Mouse (Mus musculus) cortical plate, adult 2 months (tissue): ENCODE results near the gene Tmem26. TPM values are rescaled to one million over a fixed set of nuclear protein-coding genes. Genes with fewer than 3 reads are reported as not detected.
"Not testable (repeated sequence)": the region's sequence is repeated elsewhere in the genome, so short reads cannot be mapped to it uniquely, and the experiment has no call there.

Experiments
- H3K27ac ChIP-seq: fragments of 200-500 bp; 2 replicates; pipeline ENCODE4 v1.5.1; 2012; ENCODE audit warnings: low read length, control low read depth, inconsistent platforms; ENCODE audit not compliant: insufficient read depth
- H3K4me1 ChIP-seq: fragments of 200-500 bp; 2 replicates; pipeline ENCODE4 v1.6.1; 2011; ENCODE audit warnings: low read length; ENCODE audit not compliant: control insufficient read depth, insufficient read depth
- H3K4me3 ChIP-seq: fragments of 200-500 bp; 2 replicates; pipeline ENCODE4 v1.5.1; 2011; ENCODE audit warnings: mild to moderate bottlenecking, low read length, control low read depth; ENCODE audit not compliant: insufficient read depth
- CTCF ChIP-seq: fragments of 200-500 bp; IDR thresholded peaks from 2 replicates; pipeline ENCODE4 v1.5.1; 2011; ENCODE audit warnings: mild to moderate bottlenecking, control low read depth, low read length; ENCODE audit not compliant: insufficient read depth; ENCODE audit errors: extremely low read depth
- POLR2A ChIP-seq: fragments of 200-500 bp; IDR thresholded peaks from 2 replicates; pipeline ENCODE4 v1.6.1; 2011; ENCODE audit warnings: mild to moderate bottlenecking, low read length, control low read depth; ENCODE audit not compliant: insufficient read depth; ENCODE audit errors: extremely low read depth
- polyA plus RNA-seq: library from polyadenylated mRNA; depleted of rRNA; stranded (reverse); fragments of >200 nt; gene quantifications from 2 replicates; pipeline ENCODE4 v1.2.3, GENCODE M21; 2012

Gene Tmem26
- polyA plus RNA-seq, 1 experiment, result 0.02 TPM

GRCm38 (mm10) chr10:68712926-68713325 is 10.5 kb upstream of the Tmem26 start:
- H3K4me3 ChIP-seq, result no peak overlapping the region
- no peaks in the 10 kb centered on the region for H3K4me1 ChIP-seq
- H3K27ac ChIP-seq, result no peak overlapping the region
- no peak for TF ChIP-seq CTCF
- no peak for TF ChIP-seq POLR2A

- TF ChIP-seq CTCF (no peak), POLR2A (no peak)
- H3K4me1 ChIP-seq, result no peaks in the 10 kb centered on the region
- H3K4me3 ChIP-seq, result no peak overlapping the region
- H3K27ac ChIP-seq, result no peak overlapping the region
Observed at GRCm38 (mm10) chr10:68714302-68714701, 9.1 kb upstream of the Tmem26 start.

DNA sequence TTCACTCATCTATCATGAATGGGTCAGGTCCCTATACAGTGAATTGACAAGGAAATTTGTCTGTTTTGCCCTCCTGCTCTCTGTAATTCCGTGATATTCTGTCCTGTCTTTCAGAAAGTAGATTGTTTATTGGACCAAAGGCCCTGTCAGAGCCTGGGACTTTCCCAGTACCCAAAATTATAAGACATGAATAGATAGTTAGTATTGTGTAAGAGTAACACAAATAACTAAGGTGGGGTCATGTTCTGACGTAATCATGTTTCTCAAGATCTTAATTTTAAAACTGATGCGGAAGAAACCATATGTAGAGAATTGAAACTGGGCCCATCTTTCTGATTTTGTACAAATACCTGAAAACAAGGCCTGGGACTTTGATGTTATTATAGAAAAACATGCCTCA is 8.1 kb upstream of the Tmem26 start:
- H3K27ac ChIP-seq, result no peak overlapping the region
- no peak for TF ChIP-seq CTCF
- TF ChIP-seq POLR2A, result no peak
- no peak overlapping the region for H3K4me3 ChIP-seq
- H3K4me1 ChIP-seq, result no peaks in the 10 kb centered on the region

DNA sequence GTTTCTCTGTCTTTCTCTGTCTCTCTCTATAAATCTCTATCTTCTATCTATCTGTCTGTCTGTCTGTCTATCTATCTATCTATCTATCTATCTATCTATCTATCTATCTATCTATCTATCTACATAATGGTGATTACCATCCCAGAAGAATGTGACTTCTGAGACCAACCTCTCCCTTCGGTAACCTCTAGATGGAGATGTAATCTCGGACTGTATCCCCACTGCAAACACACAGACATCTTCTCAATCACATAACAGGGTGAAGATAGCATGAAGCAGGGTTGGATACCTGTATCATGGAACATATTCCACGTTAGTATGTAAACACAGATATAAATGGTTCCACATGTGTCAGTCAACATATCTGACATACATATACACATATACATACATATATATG is 5.1 kb upstream of the Tmem26 start:
- Histone ChIP-seq H3K4me3 (no peak overlapping the region), H3K27ac (no peak overlapping the region), H3K4me1 (no peaks in the 10 kb centered on the region)
- TF ChIP-seq POLR2A (no peak), CTCF (no peak)

- H3K27ac ChIP-seq, result no peak overlapping the region
- TF ChIP-seq POLR2A, result no peak
- no peak for TF ChIP-seq CTCF
- H3K4me3 ChIP-seq, result no peak overlapping the region
- H3K4me1 ChIP-seq, result no peaks in the 10 kb centered on the region
Observed at GRCm38 (mm10) chr10:68720887-68721400, 2.5 kb upstream of the Tmem26 start.

- H3K4me3 ChIP-seq, result no peak overlapping the region
- no peaks in the 10 kb centered on the region for H3K4me1 ChIP-seq
- no peak for TF ChIP-seq POLR2A
- no peak for TF ChIP-seq CTCF
- no peak overlapping the region for H3K27ac ChIP-seq
Observed at GRCm38 (mm10) chr10:68723015-68723414, 431 bp upstream of the Tmem26 start.

- Histone ChIP-seq H3K4me1 (no peaks in the 10 kb centered on the region), H3K4me3 (peak overlapping the region; percentile 9; the same call in 1 of the 2 replicates), H3K27ac (no peak overlapping the region)
- no peak for TF ChIP-seq CTCF
- TF ChIP-seq POLR2A, result no peak
Observed at GRCm38 (mm10) chr10:68724361-68724720, 895 bp downstream of the Tmem26 start.

GRCm38 (mm10) chr10:68727464-68727863 is 4.0 kb downstream of the Tmem26 start:
- Histone ChIP-seq H3K4me3 (no peak overlapping the region), H3K27ac (no peak overlapping the region)
- TF ChIP-seq CTCF (no peak), POLR2A (no peak)

GRCm38 (mm10) chr10:68735621-68736020 is 12.2 kb downstream of the Tmem26 start:
- TF ChIP-seq CTCF (no peak), POLR2A (no peak)
- no peak overlapping the region for H3K4me3 ChIP-seq

More at GRCm38 (mm10) chr10:68727464-68727863, 4.0 kb downstream of the Tmem26 start:
- no peaks in the 10 kb centered on the region for H3K4me1 ChIP-seq

GRCm38 (mm10) chr10:68737391-68737790 is 13.9 kb downstream of the Tmem26 start:
- Histone ChIP-seq H3K27ac (no peak overlapping the region), H3K4me1 (no peaks in the 10 kb centered on the region), H3K4me3 (no peak overlapping the region)
- TF ChIP-seq POLR2A, result no peak
- no peak for TF ChIP-seq CTCF

More at GRCm38 (mm10) chr10:68735621-68736020, 12.2 kb downstream of the Tmem26 start:
- H3K4me1 ChIP-seq, result no peaks in the 10 kb centered on the region
- no peak overlapping the region for H3K27ac ChIP-seq

- not testable (repeated sequence) for H3K27ac ChIP-seq, H3K4me3 ChIP-seq, H3K4me1 ChIP-seq
Observed at GRCm38 (mm10) chr10:68738981-68739380, 15.5 kb downstream of the Tmem26 start.
